Mouse (Mus musculus): Measurements from ENCODE around the gene Pde4c.

DNA sequence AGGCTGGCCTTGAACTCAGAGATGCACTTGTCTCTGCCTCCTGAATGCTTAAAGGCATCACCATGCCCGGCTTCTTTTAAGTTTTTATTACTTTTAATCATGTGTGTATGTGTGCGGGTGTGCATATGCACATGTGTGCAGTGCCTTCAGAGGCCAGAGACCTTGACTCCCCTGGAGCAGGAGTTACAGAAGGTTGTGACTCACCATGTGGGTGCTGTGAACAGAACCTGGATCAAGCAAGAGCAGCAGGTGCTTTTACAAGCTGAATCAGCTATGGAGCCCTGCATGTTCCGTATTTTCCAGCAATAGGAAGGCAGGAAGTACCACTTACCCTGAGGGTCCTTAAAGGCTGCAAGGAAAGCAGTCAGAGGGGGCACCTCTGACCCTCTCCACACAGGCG lies 32.3 kb upstream of the Pde4c start:
- TF ChIP-seq POLR2A (IDR thresholded peaks at IDR 0.05; ENCODE audit: borderline replicate concordance, extremely low read depth, low read depth, low read length), result no peak
- TF ChIP-seq CTCF (IDR thresholded peaks at IDR 0.05; ENCODE audit: insufficient read depth, low read length), result no peak

All from lung, adult 2 months (tissue).